Mouse (Mus musculus) right cerebral cortex, postnatal 14 days (tissue): ENCODE measurements around the gene Plekhm1.
"Not testable (repeated sequence)": the region's sequence is repeated elsewhere in the genome, so short reads cannot be mapped to it uniquely, and the experiment has no call there.

Experiments
- DNase-seq: peaks from one replicate; pipeline ENCODE4 v3.0.0; 2022

Gene Plekhm1

DNA sequence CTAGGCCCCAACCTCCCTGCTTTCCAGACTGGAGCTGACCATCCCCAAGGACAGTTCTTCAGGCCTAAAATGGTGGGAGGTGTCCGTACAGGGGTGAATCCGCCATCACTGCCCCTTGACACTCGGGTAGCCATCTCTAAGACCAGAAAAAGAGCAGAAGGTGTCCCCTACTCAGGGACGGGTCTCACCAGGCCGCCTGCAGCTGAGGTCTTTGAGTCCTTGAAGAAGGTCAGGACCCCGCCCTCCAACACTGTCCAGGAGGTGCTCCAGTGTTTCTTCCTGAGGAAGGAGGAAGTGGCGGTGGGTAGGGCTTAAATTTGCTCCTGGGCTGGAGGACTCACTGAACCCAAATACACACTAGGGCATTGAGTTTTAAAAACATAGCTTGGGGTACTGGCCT lies 74.4 kb downstream of the Plekhm1 start:
- DNase-seq: no peak

DNA sequence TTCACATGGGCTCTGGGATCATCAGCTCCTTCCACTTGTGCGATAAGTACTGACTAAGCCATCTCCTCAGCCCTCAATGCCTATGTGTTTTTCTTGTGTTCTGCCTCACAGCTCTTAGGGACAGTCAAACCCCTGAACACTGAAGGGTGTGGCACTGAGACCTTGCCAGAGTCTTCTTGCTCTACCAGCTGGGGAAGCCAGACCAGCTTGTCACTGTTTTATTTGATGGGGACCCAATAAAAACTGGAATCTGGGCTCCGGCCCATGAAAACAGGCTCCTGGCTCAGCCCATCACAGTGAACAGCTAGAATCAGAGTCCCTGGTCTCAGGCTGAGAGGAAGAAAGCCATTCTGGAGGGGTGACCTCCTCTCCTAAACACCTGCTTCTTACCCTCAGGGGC lies 75.3 kb downstream of the Plekhm1 start:
- DNase-seq: no peak

DNA sequence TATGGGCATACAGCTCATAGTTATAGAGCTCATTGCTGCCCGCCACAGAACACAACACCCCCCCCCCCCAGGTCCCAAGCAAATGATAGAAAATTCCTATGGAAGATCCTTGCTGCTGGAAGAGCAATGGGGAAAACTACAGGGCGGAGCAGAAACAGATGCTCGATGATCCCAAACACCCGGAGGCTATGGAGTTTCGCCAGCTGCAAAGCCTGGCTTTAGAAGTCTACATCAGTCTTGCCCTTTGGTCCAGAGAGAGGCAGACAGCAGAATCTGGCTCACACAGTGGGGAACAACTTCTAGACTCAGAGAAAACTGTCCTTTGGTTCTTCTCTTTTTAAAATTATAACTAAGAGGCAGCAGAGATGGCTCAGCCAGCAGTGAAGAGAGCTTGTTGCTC lies 76.9 kb downstream of the Plekhm1 start:
- DNase-seq: no peak

DNA sequence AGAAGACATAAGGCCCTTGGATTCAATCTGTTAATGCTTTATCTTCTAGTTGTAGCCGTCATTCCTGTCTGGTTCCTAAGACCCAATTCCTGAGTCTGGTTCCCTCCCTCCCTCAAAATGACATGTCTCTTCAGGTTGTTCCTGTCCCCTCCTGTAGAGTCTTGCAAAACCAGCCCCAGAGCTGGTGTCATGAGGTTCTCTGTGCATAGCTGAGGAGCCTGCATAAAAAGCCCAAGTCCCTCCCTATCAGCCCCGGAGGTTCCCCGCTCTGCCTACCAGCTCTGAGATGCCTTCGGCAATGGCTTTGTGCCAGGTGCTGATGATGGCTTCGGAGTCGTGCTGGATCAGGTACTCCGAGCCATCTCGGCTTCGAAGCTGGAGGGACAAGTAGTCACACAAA lies 77.6 kb downstream of the Plekhm1 start:
- no peak for DNase-seq

DNA sequence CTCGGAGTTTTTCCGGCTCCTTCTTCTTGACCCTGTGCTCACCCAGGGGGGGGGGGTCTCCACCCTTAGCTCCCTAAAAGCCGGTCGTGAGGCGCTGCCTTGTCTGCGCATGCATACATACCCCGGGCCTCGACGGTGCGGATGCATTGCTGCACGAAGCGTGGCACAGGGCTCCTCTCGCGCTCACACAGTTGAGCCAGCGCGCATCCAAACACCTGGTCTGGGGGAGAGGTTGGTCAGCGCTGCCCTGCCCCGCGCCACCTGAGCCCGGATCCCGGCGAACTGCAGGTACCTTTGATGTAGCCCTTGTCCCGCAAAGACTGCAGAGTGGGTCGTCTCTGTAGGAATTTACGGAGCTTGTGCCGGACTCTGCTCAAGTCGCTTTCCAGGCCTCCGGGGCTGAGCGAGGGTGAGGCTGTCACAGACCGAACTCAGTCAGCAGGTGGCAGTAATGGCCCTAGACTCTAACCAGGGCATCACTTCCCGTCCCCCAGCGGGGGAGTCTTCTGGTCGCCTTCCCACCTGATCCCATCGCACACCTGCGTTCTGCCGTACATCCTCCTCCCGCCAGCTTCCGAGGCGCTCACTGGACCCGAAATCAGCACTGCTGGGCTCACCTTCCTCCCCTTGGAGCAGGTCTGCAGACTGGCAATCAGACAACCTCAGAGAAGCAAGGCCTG lies 78.6 kb downstream of the Plekhm1 start:
- DNase-seq: peak; percentile 57

DNA sequence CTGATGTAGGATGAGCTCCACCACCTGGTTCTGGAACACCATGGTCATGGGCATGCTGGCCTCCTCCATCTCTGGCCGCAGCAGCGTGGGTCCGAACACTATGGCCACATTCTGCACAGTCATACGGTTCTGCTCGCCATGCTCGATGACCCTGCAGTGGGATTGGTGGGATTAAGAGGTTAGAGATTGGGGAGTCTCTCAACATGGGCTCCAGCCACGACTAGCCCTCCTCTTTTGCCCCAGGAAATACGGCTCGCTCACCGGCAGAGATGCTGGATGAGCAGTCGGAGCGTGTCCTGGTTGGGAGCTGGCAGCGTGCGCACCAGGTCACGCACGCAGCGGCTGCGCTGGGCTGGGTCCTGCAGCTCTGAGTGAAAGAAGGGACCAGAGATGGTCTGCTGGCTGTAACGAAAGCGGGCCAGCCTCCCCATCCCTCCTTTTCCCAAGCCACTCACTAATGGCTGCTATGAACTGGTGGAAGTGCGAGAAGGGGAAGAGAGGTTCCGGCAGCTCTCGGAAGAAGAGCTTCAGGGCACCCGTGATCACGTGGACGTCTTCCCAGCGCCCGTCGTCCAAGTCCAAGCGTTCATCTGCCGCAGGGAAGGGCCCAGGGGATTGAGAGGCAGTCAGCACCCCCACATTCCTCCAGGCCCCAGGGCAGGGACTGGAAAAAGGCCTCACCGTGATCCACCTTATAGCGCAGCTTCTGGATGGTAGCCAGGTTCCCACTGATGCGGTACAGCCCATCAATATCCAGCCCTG lies 79.4 kb downstream of the Plekhm1 start:
- no peak for DNase-seq

DNA sequence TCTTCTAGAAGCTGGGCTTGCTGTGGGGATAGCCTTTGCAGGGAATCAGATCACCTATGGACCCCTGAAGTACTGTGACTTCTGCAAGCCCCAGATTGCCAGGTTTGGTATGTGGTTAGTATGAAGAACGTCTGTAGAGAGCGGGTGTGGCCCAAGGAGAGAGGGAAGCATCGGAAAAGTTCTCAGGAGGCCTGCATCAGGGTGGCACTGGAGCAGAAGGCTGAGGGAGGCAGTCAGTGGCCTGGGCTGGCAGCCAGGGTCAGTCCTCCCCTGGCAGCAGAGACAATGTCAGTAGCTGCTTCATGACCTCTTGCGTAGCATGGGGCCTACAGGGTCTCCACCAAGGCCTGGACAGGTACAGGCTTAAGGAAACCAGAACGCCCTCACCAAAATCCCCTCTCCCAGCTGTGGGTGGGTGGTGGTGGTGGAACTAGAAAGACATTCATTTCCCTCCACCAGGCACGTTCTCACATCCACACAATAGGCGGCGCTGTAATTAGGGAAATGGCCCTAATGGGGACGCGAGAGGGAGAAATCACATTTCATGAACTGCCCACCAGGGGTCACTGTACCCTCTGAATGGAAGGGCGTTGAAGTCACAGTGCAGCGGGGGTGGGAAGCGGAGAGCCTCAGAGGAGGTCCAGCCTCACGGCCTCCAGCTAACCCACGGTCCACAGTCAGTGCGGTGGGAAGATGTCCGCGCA lies 80.1 kb downstream of the Plekhm1 start:
- peak; percentile 82 for DNase-seq

DNA sequence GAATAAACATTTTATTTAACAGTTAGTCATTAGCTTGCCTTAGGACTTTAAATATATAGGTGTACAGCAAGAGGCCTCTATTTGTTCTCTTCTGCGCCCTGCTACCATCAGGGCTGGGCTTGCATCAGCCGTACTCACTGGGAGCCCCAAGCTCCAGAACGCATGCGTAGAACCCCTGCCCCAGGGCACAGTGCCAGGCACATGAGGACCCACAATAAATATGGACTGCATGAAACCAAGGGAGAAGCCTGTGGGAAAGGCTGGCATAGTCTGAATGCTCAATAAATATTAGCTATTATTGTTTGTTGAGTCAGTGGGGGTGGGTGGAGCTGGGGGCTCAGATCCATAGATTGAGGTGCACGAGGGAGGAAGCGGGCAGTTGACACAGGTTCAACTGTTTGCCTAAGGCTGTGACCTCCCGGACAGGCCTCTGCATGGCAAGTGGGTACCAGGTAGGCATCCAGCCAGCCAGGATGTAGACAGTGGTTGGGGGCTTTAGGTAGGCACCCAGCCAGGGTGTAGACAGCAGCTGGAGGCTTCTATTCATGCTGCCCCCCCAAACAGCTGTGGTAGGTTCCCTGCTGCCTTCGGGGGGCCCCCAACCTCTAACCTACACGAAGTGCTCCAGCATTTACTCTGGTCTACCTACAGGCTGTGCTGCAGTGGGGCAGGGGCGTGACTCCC lies 80.8 kb downstream of the Plekhm1 start:
- no peak for DNase-seq

DNA sequence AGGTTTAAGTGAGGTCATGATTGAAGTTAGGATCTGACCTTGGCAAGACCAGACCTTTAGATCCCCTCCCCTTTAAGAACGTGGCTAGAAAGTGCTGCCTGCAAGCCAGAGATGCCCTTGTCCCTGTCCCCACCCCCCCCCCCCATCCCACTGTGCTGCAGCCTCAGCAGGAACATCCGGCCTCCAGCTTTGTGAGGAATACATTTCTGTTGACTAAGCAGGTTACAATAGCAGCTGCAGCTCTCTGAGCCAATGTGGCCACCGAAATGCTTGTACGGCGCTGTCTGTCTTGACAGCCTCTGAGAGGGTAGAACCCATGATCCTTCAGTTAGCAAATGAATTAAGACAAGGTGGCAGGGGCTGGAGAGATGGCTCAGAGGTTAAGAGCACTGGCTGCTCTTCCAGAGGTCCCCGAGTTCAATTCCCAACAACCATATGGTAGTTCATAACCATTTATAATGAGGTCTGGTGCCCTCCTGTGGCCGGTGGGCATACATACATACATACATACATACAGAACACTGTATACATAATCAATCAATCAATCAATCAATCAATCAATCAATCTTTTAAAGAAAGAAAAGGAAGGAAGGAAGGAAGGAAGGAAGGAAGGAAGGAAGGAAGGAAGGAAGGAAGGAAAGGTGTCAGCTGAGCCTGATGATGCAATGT lies 81.7 kb downstream of the Plekhm1 start:
- no peak for DNase-seq

DNA sequence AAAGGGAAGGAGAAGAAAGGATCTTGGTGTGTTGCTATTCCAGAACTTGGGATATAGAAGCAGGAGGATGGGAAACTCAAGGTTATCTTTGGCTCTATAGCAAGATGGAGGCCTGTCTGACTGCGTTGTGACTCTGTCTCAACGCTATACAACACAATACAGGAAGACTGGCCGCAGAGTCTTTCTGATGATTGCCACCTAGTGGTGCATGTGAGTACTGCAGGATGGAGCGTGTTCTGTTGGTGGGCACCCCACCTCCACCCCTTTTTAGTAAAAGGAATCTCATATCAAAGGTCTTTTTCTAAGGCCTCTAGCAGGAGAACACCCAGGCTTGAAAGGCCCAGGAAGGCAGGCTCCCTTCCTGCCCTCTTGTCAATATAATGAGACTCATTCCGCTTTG lies 85.5 kb downstream of the Plekhm1 start:
- DNase-seq: peak; percentile 88

DNA sequence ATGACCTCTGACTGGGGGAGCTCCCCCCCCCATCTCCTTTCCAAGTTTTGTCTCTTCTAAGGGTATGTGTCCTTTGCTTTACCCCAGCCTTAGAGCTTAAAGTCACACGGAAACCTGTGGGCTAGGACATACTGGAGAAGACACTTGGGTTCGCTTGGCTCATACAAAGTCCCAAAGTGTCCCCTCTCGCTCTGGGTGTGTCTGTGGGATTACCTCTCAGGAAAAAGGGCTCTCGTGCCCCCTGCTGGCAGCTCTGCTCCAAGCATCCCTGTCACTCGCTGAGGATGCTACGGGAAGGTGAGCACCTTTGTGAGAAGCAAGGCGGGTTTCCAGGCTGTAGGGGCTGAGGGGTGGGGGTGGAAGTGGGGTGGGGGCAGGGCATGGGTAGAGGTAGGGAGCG lies 87.3 kb downstream of the Plekhm1 start:
- peak; percentile 80 for DNase-seq

DNA sequence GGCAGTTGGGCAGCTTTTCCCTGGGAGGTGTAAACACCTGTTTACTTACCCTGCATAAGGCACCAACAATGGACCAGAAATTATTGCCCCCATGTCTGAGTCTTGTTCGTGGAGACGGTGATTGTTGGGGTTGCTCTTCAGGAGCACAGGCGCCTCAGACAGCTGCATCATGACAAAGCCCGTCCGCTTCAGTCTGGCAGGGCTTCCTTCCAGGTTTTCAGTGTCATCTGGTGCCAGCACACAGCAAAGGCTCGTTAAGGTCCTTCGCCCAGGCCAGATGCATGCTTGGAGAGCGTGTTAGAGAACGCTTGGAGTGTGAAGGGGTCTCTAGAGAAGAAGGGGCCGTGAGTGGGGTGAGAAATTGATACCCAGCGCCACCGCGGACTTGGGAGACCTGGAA lies 87.8 kb downstream of the Plekhm1 start:
- DNase-seq: no peak

DNA sequence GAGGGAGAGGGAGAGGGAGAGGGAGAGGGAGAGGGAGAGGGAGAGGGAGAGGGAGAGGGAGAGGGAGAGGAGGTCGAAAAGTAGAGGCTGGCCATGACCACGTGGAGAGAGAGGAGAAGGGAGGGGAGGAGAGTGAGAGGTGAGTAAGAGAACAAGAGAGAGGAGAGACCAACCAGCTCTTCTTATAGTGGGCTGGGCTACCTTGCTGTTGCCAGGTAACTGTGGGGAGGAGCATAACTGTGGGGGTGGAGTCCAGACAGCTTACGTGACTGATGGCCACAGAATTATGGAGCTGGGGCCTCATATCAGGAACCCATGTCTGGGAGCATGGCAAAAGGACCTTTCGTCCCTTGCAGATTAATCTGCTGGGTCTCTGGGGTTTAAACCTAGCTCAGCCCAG lies 89.7 kb downstream of the Plekhm1 start:
- DNase-seq: not testable (repeated sequence)

DNA sequence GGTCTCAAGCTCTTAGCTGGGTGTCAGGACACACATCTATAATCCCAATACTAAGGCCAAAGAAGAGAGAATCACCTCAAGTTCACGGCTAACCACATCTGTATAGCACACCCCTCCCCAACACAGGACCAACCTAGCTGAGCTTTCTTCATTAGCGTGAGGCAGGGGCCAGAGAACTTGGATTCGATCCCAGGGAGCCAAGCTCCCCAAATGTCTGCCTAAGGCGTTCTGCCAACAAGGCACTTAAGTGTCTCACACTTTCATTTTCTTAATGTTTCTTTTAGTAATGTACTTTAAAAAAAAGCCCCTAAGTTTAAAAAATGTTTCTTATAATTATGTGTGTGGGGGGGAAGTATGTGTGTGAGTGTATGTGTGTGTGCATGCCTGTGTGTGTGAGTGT lies 91.8 kb downstream of the Plekhm1 start:
- DNase-seq: no peak

DNA sequence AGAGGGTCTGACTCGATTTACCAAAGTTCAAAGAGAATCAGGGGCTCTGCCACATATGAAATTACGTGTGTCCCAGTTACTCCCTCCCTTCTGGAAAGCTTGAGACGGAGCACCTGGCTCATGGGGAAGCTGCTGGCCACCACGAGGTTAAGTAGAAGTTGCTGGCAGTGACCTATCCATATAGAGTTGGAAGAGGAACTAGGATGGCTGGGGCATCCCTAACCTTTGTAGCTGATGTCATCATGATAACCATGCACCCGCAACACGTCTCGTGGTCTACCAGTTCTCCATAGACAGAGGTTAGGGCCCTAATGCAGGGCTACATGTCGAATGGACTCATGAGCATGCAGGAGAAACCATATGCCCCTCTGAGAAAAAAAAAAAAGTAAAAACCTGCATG lies 92.3 kb downstream of the Plekhm1 start:
- DNase-seq: no peak

DNA sequence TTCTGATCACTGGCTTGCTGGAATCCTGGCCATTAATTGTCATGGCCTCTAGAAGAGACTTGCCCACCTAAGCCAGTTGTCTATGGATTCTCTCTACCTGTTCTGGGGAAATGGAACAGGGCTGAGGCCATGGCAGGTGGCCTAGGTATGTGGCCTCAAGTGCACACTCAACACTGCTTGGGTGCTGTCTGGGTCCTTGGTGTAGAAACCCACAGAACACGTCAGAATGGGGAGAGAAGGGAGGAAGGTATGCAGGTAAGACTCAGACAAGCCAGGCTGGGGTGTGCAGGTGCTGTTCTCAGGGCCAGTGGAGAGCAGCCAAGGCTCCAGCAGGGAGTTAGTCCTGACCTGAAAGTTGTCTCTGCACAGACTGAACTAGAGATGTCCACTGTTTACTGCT lies 94.4 kb downstream of the Plekhm1 start:
- no peak for DNase-seq

DNA sequence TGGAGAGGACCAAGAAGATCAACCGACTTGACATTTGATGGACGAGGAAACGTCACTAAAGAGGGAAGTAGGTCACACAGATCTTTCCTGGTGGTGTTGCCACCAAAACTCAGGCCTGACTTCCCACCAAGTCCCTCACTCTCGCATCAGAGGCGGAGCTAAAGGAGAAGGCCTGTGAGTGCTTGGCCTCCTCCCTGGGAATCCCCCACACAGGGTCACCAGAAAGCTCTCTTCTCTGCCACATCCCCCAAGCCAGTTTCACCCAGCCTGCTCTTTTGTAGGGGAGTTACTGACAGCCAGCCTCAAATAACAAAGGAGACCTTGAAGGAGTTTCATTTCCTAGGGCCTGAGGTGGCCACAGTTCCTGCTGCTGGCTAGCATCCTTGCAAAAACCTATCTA lies 97.1 kb downstream of the Plekhm1 start:
- no peak for DNase-seq

DNA sequence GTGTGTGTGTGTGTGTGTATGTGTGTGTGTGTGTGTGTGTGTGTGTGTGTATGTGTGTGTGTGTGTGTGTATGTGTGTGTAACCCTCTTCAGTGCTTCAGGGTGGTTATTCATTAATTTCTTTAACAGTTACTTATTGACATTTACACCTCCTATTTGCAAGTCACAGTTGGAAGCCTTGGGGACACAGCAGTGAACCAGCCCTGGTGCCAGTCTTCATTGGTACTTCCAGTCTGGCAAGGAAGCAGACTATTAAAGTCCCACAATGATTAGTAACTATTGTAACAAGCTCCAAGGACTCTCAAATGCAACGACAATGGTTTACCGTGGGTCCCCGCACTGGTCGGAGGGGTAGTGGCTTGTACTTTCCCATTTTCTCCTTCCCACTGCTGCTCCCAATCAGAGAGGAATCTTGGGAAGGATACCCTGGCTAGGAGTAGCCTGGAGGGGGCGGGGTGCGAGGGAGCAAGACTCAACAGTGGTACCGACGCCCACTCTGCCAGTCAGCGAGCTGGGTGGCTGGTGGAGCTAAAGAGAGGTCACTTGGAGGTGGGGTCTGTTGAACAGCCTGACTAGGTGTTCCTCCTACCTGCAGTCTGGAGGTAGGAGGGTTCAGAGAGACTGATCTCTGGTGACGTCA lies 97.6 kb downstream of the Plekhm1 start:
- no peak for DNase-seq
